Mouse (Mus musculus): ENCODE data around the gene Tmco1. TPM values are rescaled to one million over a fixed set of nuclear protein-coding genes. Genes with fewer than 3 reads are reported as not detected.

The Tmco1 gene
- polyA plus RNA-seq, 1 experiment from 2014 or later: 86.2 TPM

DNA sequence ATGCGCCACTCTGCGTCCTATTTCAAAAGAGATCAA lies 23.0 kb upstream of the Tmco1 start, which contains the start of gene Uck2:
Uck2 (minus strand) TSS at position 1 of the 36 bp plus-strand sequence.
- no peaks in the 10 kb centered on the region for H3K27me3 ChIP-seq (replicated peaks)
- H3K9ac ChIP-seq: peak within 1 kb of the TSS; percentile 81
- H3K4me3 ChIP-seq (replicated peaks): peak within 1 kb of the TSS; percentile 81
- ATAC-seq (ENCODE audit: insufficient read depth, low FRiP score, low read depth): no peak
- H3K36me3 ChIP-seq: no peaks in the 10 kb centered on the region
- WGBS: 0% methylated on average over 2 of the region's 2 CpGs
- H3K4me2 ChIP-seq: peak within 1 kb of the TSS; percentile 74
- peak within 1 kb of the TSS; percentile 92 for H3K27ac ChIP-seq
- H3K9me3 ChIP-seq: no peaks in the 10 kb centered on the region
- peaks cover 15% of the 10 kb centered on the region for H3K4me1 ChIP-seq

DNA sequence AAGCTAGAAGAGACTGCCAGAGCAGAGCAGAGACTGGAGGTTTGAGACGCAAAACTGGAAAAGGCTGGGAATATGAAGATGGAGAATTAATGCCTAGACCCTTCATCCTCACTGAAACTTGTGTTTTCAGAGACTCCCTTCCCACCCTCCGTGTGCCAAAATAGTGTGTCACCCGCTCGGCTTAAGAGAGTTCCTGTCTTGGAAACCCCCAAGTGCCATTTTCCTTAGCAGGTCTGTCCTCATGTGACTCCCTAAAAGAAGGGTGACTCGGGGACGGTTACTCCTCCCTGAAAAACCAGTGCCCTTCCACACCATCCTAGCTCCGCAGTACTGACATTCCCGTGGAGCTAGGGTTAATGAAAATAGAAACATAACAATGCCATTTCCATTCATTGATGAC lies 22.8 kb upstream of the Tmco1 start:
- Histone ChIP-seq H3K27me3 (replicated peaks) (no peaks in the 10 kb centered on the region), H3K4me3 (replicated peaks) (peak overlapping the region; percentile 81), H3K4me2 (peak overlapping the region; percentile 74), H3K36me3 (no peaks in the 10 kb centered on the region), H3K9ac (no peak overlapping the region), H3K9me3 (no peaks in the 10 kb centered on the region), H3K27ac (peak overlapping the region; percentile 92; the same call in 1 of the 2 replicates), H3K4me1 (peaks cover 15% of the 10 kb centered on the region)
- 1% methylated on average over 8 of the region's 8 CpGs for WGBS
- ATAC-seq (ENCODE audit: insufficient read depth, low FRiP score, low read depth): no peak

DNA sequence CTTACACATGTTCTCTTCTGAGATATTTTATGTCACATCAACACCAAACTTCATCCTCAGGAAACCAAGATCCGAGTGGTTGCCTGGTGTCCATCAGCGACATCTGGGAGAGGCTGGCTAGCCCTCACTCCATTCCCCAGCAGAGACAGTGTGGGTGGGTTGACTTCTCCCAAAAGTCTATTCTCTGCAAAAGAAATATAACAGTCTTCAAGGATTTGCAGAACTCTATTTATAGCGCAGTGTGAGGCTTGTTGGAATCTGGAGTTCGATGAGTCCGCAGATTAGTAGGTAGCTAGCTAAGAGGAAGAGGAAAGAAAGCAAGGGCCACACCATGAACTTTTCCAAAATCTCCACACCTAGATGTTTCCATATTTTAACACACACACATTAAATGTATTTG lies 21.0 kb upstream of the Tmco1 start:
- H3K4me1 ChIP-seq: peaks cover 18% of the 10 kb centered on the region
- H3K27me3 ChIP-seq (replicated peaks): no peaks in the 10 kb centered on the region
- no peaks in the 10 kb centered on the region for H3K36me3 ChIP-seq
- no peak overlapping the region for H3K4me2 ChIP-seq
- 77% methylated on average over 5 of the region's 5 CpGs for WGBS
- ATAC-seq (ENCODE audit: insufficient read depth, low FRiP score, low read depth): no peak
- no peak overlapping the region for H3K27ac ChIP-seq
- no peaks in the 10 kb centered on the region for H3K9me3 ChIP-seq
- H3K9ac ChIP-seq: no peak overlapping the region
- no peak overlapping the region for H3K4me3 ChIP-seq (replicated peaks)

DNA sequence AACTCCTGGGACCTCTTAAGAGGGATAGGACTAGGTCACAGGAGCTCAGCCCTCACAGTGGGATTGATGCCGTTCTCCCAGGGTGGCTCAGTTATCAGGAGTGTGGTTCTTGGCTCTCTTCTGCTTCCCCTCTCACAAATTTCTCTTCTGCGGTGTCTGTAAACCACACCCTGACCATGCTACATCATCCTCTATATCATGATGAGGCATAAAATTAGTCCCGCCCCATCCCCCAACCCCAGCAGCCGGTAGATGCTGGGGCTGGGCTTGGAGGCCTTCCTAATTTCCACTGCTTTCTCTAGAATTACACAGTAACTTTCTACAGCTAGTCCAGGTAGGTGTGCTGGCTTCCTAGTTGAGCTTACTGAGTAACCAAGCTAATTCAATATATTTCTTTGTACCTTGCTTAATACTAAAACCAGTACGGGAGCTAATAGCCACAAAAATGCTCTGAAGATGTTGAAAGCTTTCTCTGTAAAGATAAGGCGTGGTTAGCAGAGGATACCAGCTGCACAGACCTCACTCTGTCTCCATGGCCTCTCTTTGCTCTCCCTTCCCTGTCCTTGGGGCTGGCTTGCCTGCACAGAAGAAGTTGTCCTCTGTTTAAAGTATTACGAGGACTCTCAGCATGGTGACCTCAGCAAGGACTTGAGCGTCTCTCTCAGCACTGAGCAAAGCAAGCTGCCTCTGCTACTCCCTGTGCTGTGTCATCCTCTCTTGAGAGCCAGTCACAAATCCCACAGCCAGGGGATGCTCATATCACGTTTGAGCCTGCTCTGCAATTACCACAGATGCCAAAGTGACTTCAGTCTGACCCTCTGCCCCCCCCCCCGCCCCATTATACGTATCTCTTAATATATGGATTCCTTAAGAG lies 19.3 kb upstream of the Tmco1 start:
- peaks cover 19% of the 10 kb centered on the region for H3K4me1 ChIP-seq
- H3K9me3 ChIP-seq: no peaks in the 10 kb centered on the region
- no peak; the same call in 1 of the 2 replicates for ATAC-seq (ENCODE audit: insufficient read depth, low FRiP score, low read depth)
- no peaks in the 10 kb centered on the region for H3K36me3 ChIP-seq
- 40% methylated on average over 11 of the region's 11 CpGs for WGBS
- H3K27me3 ChIP-seq (replicated peaks): no peaks in the 10 kb centered on the region
- H3K4me2 ChIP-seq: no peak overlapping the region
- H3K4me3 ChIP-seq (replicated peaks): no peak overlapping the region
- H3K27ac ChIP-seq: no peak overlapping the region
- no peak overlapping the region for H3K9ac ChIP-seq

DNA sequence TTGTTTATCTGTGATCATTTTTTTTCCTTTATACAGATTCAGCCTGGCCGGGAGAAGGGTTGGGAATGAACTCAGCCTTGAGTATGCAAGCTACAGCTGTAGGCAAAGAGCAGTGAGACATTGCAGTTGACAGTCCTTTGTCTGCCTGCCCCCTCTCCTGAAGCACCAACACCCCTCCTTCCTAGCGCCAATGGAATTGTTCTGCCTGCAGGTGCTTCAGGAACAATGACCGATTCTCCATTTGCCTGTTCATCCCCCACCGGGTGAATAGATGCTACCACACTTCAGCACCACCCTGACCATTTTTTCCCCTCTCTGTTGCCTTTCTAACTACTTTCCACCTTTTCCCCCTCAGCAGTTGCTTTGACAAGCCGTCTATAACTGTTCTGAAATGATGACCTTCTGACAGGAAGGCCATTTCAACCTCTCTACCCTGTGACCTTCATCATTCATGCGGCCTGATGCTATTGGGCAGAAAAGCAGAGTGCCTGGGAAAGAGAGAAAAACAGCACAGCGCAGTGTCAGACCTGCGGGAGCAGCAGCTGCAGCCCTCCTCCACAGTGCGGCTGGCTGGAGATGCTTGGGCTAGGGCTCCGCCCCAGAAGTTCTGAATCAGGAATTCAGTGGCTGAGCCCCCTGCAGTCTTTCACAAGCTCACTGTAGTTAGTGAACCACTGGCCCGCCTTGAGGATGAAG lies 18.5 kb upstream of the Tmco1 start:
- Histone ChIP-seq H3K9me3 (no peaks in the 10 kb centered on the region), H3K27ac (no peak overlapping the region), H3K9ac (no peak overlapping the region), H3K4me1 (peaks cover 19% of the 10 kb centered on the region), H3K27me3 (replicated peaks) (no peaks in the 10 kb centered on the region), H3K36me3 (no peaks in the 10 kb centered on the region), H3K4me2 (peak overlapping the region; percentile 16; the same call in 1 of the 2 replicates), H3K4me3 (replicated peaks) (no peak overlapping the region)
- peak; percentile 11; the same call in 1 of the 2 replicates for ATAC-seq (ENCODE audit: insufficient read depth, low FRiP score, low read depth)
- 10% methylated on average over 11 of the region's 11 CpGs for WGBS

DNA sequence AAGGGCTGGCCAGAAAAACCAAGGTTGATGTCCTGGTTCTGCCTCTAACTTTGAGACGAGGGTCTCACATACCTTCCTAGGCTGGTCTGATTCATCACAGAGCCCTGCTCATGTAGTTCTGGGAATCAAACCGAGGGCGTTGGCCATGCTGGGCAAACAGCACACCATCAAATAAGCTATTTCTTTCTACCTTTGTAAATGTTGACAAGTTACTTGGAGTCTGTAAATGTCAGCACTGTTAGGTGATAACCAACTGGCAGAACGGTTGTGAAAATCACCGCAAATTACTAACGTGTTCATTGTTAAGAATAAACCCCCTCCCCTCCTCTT lies 17.9 kb upstream of the Tmco1 start:
- H3K27ac ChIP-seq: no peak overlapping the region
- 28% methylated on average over 6 of the region's 6 CpGs for WGBS
- peak; percentile 24; the same call in 1 of the 2 replicates for ATAC-seq (ENCODE audit: insufficient read depth, low FRiP score, low read depth)

DNA sequence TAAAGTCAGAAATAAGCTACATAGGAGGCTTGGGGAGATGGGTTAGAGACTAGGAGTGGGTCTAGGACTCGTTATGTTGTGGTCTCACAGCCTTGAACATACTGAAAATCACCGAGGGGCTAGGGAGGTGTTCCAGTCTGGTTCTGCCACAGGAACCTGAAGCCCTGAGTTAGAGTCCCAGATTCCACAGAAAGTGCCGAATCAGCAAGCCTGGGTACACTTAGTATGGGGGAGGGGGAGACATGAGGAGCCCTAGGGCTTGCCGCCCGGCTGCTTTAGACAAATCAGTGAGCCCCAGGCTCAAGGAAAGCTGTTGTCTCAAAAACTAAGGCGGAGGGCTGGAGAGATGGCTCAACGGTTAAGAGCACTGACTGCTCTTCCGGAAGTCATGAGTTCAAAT lies 16.6 kb upstream of the Tmco1 start:
- no peaks in the 10 kb centered on the region for H3K27me3 ChIP-seq (replicated peaks)
- no peak overlapping the region for H3K9ac ChIP-seq
- no peak overlapping the region for H3K27ac ChIP-seq
- peaks cover 13% of the 10 kb centered on the region for H3K4me1 ChIP-seq
- H3K4me3 ChIP-seq (replicated peaks): no peak overlapping the region
- no peaks in the 10 kb centered on the region for H3K36me3 ChIP-seq
- 85% methylated on average over 8 of the region's 8 CpGs for WGBS
- ATAC-seq (ENCODE audit: insufficient read depth, low FRiP score, low read depth): no peak
- H3K9me3 ChIP-seq: no peaks in the 10 kb centered on the region
- no peak overlapping the region for H3K4me2 ChIP-seq

More for the DNA sequence above, 17.9 kb upstream of the Tmco1 start:
- H3K27me3 ChIP-seq (replicated peaks): no peaks in the 10 kb centered on the region
- H3K36me3 ChIP-seq: no peaks in the 10 kb centered on the region
- no peak overlapping the region for H3K9ac ChIP-seq
- no peaks in the 10 kb centered on the region for H3K9me3 ChIP-seq
- H3K4me1 ChIP-seq: peaks cover 17% of the 10 kb centered on the region
- H3K4me3 ChIP-seq (replicated peaks): no peak overlapping the region
- H3K4me2 ChIP-seq: peak overlapping the region; percentile 16; the same call in 1 of the 2 replicates

DNA sequence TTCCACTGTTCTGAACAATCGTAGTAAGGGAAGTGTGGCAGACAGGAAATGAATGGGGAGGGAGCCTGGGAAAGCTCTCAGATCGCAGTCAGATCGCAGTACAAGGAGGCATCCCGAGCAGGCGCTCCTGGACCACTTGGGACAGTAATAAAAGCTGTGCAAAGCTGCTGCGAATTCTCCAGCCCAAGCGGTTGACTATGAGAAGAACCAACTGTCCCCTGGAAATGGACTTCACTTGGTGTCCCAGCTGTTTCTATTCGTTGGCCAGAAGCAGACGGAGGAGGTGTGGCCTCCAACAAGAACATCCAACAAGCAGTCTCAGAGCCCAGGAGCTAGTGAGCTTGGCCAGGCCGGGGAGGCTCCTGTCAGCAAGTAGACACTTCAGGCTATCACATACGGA lies 15.7 kb upstream of the Tmco1 start:
- Histone ChIP-seq H3K4me1 (peaks cover 13% of the 10 kb centered on the region), H3K9ac (no peak overlapping the region), H3K27me3 (replicated peaks) (no peaks in the 10 kb centered on the region), H3K9me3 (no peaks in the 10 kb centered on the region), H3K4me3 (replicated peaks) (no peak overlapping the region), H3K27ac (peak overlapping the region; percentile 79), H3K4me2 (no peak overlapping the region), H3K36me3 (no peaks in the 10 kb centered on the region)
- WGBS: 21% methylated on average over 11 of the region's 11 CpGs
- ATAC-seq (ENCODE audit: insufficient read depth, low FRiP score, low read depth): peak; percentile 55; the same call in 1 of the 2 replicates

DNA sequence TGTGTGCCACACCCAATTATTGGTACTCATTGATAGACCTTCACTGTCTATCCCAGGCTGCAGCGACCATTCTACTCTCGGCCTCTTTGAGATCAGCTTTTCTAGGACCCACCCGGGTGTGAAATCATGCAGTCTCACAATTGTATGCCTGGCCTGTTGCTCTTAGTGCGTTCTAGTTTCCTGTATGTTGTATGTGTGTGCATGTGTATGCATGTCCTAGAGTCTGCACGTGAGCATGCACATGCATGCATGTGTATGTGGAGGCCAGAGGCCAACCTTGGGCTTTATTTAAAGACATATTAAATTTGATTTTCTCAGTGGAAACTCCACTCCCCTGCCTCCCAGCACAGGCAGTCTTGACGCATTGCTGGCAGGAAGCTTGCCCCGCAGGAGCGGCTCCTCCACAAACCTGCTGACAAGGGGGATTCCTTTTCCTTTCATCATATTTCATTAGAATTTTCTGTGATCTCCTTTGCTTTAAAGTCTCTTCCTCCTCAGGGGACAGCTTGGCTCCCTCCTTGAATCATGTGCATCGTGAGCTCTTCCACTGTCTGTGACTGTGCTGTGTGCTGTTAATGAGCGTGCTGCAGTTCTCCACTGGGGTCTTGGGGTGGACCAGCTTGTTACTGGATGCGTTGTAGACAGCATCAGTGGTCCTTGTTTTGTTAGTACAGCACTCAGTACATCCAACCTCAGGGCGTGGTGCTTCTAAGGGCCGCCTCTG lies 12.3 kb upstream of the Tmco1 start:
- 66% methylated on average over 13 of the region's 13 CpGs for WGBS
- Histone ChIP-seq H3K9ac (no peak overlapping the region), H3K9me3 (no peaks in the 10 kb centered on the region), H3K27me3 (replicated peaks) (no peaks in the 10 kb centered on the region), H3K4me2 (no peak overlapping the region), H3K4me3 (replicated peaks) (no peak overlapping the region), H3K36me3 (no peaks in the 10 kb centered on the region), H3K4me1 (0 out of 2 replicates have a peak, but pooled peaks cover 5% of the 10 kb centered on the region), H3K27ac (no peak overlapping the region)
- ATAC-seq (ENCODE audit: insufficient read depth, low FRiP score, low read depth): no peak

DNA sequence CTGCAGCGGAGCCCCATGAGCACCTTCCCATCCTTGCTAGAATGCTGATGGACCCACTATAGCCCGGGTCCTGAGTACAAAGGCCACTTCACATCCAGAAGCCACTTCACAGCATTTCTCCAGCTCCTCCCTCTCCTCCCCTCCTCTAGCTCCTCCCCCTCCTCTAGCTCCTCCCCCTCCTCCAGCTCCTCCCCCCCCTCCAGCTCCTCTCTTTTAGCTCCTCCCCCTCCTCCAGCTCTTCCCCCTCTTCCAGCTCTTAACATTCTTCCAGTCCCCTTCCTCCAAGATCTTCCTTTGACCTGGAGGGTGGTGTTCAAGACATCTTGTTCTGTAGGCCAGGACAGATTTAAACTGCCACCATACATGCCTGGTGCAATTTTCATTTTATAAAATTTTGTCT lies 8.1 kb upstream of the Tmco1 start:
- 0 out of 2 replicates have a peak, but pooled peaks cover 2% of the 10 kb centered on the region for H3K4me1 ChIP-seq
- H3K9ac ChIP-seq: no peak overlapping the region
- no peak for ATAC-seq (ENCODE audit: insufficient read depth, low FRiP score, low read depth)
- H3K27me3 ChIP-seq (replicated peaks): no peaks in the 10 kb centered on the region
- no peak overlapping the region for H3K27ac ChIP-seq
- no peak overlapping the region for H3K4me3 ChIP-seq (replicated peaks)
- WGBS: 78% methylated on average over 2 of the region's 2 CpGs
- H3K9me3 ChIP-seq: no peaks in the 10 kb centered on the region
- no peaks in the 10 kb centered on the region for H3K36me3 ChIP-seq
- H3K4me2 ChIP-seq: no peak overlapping the region

DNA sequence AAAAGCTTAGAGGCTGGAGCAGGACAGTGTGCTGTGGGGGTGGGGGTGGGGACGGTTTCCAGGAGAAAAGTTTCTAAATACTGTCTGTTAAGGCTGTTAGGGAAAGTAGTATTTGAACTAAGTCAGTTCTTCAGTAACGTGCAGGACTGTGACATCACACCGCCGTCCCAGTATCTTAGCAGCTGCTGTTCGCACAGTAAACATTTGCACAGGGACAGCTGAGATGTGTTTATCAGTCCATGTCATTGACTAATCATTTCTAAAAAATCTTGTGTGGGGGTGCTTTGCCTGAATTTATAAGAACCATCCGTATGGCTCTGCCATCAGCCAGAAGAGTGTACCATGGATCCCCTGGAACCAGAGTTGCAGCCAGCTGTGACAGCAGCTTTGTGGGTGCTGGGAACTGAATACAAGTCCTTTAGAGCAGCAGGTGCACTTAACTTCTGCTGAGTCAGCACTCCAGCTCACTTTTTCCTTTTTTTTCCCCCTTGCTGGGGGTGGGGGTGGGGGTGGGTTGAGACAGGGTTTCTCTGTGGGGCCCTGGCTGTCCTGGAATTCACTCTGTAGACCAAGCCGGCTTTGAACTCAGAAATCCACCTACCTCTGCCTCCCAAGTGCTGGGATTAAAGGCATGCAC lies 2.6 kb upstream of the Tmco1 start:
- Histone ChIP-seq H3K4me2 (no peak overlapping the region), H3K36me3 (no peaks in the 10 kb centered on the region), H3K27ac (no peak overlapping the region), H3K4me3 (replicated peaks) (no peak overlapping the region), H3K9ac (no peak overlapping the region), H3K4me1 (peaks cover 2% of the 10 kb centered on the region; the same call in 1 of the 2 replicates), H3K27me3 (replicated peaks) (no peaks in the 10 kb centered on the region), H3K9me3 (no peaks in the 10 kb centered on the region)
- ATAC-seq (ENCODE audit: insufficient read depth, low FRiP score, low read depth): no peak
- whole genome bisulfite sequencing: 28% methylated on average over 7 of the region's 7 CpGs

Measured in stomach, embryonic 15.5 days (tissue).